Mouse (Mus musculus) granulocyte monocyte progenitor cell, adult 5-6 weeks (primary cell): ENCODE results near the gene Olfr727. TPM values are rescaled to one million over a fixed set of nuclear protein-coding genes. Genes with fewer than 3 reads are reported as not detected.

ENCODE experiments used
- ATAC-seq: replicated peaks from 2 replicates; pipeline ENCODE4 v1.8.0; 2016; ENCODE audit warnings: mild to moderate bottlenecking, moderate TSS enrichment, inconsistent platforms; ENCODE audit not compliant: poor library complexity, severe bottlenecking
- total RNA-seq, 2 experiments: library from RNA; stranded (forward) in 1 of 2; stranded (reverse) in 1 of 2; fragments of 200-712, 200-1000 nt in 1 of 2; fragments of >200 nt in 1 of 2; fragmentation: Nextera tagmentation in 1 of 2; gene quantifications; 2 replicates each; pipeline ENCODE4 v1.2.3; 2014 to 2017

The Olfr727 gene
- total RNA-seq (2014; fragmentation: Nextera tagmentation) (not detected in 2 replicates), total RNA-seq (2017) (not detected in 2 replicates)

GRCm38 (mm10) chr14:50122886-50123285 is at the start of gene Olfr727:
Gene Olfr727 (plus strand): TSS chr14:50123186.
- no peak for ATAC-seq

DNA sequence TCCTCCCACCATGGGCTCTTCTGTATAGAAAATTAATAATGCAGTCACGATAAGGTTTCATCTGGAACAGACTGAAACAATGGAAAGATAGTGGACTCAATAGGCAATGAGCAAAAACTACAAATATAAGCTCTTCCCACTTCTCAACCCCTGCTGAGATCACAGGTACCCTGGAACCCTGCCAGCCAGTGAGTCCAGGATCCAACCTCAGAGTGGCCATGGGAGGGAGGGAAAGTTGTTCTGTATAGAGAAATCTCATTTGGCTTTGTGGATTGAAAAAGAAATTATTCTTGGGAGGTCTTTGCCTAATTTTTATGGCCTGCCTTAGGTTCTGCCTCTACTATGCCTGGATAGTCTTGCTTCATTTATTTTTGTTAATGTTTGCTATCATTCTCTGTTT is 32.1 kb upstream of the Olfr727 start, which contains the start of gene Olfr726:
TSS of gene Olfr726 (minus strand) at position 101 of the 400 bp plus-strand sequence.
- no peak for ATAC-seq

DNA sequence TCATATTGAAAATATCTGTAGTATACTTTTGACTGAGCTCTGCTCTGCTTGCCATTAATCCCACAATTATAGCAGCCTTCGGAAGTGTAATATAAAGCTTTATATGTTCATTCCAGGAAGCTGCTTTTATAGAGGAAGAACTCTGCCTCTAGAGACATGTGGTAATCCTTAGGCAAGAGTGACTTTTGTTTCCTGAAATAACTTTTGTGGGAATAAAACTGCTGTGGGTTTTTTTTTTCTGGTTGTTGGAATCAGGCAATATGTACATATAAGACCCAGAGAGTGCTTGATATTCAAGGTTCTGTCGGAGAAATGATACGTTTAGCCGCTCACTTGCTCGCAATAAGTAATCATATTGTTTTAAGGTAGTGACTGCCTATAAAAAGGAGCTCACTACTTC is 19.6 kb downstream of the Olfr727 start, which contains the start of gene Olfr728:
TSS of gene Olfr728 (minus strand) at position 101 of the 400 bp plus-strand sequence.
- ATAC-seq: no peak

DNA sequence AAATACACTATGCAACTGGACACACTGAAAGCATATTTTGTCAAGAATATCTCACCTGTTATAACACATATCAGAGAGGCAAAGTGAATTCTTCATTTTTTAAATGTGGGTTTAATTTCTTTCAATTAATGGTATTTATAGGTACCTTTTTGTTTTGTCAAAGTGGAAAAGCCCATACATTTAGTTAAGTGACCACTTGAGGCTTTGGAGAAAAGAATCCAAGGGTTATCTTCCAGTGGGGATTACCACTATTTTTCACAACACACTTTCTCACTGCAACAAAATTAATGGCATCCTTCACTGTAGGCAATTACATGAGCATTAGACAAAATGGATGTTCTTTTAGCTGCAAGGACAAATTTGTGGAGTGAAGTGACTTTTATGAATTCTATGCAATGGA is 29.8 kb downstream of the Olfr727 start, which contains the start of gene Olfr729:
TSS of gene Olfr729 (minus strand) at position 101 of the 400 bp plus-strand sequence.
- ATAC-seq: no peak

Other genes starting within 250 kb of the Olfr727 start
- gene Olfr722, start 221.2 kb upstream of the Olfr727 start, total RNA-seq (2014; fragmentation: Nextera tagmentation): not detected in 2 replicates
- not detected in 2 replicates for gene Olfr722, start 221.2 kb upstream of the Olfr727 start, total RNA-seq (2017)
- gene Olfr723, start 191.4 kb upstream of the Olfr727 start, total RNA-seq (2014; fragmentation: Nextera tagmentation): not detected in 2 replicates
- gene Olfr723, start 191.4 kb upstream of the Olfr727 start, total RNA-seq (2017): not detected in 2 replicates
- gene Olfr724, start 159.9 kb upstream of the Olfr727 start, total RNA-seq (2014; fragmentation: Nextera tagmentation): not detected in 2 replicates
- not detected in 2 replicates for gene Olfr724, start 159.9 kb upstream of the Olfr727 start, total RNA-seq (2017)
- not detected in 2 replicates for gene Olfr725, start 82.8 kb upstream of the Olfr727 start, total RNA-seq (2014; fragmentation: Nextera tagmentation)
- not detected in 2 replicates for gene Olfr725, start 82.8 kb upstream of the Olfr727 start, total RNA-seq (2017)
- not detected in 2 replicates for gene Olfr726, start 32.2 kb upstream of the Olfr727 start, total RNA-seq (2014; fragmentation: Nextera tagmentation)
- gene Olfr726, start 32.2 kb upstream of the Olfr727 start, total RNA-seq (2017): not detected in 2 replicates
- not detected in 2 replicates for gene Olfr728, start 19.5 kb downstream of the Olfr727 start, total RNA-seq (2014; fragmentation: Nextera tagmentation)
- not detected in 2 replicates for gene Olfr728, start 19.5 kb downstream of the Olfr727 start, total RNA-seq (2017)
- gene Olfr729, start 29.7 kb downstream of the Olfr727 start, total RNA-seq (2014; fragmentation: Nextera tagmentation): not detected in 2 replicates
- not detected in 2 replicates for gene Olfr729, start 29.7 kb downstream of the Olfr727 start, total RNA-seq (2017)
- gene Olfr730, start 65.0 kb downstream of the Olfr727 start, total RNA-seq (2014; fragmentation: Nextera tagmentation): not detected in 2 replicates
- not detected in 2 replicates for gene Olfr730, start 65.0 kb downstream of the Olfr727 start, total RNA-seq (2017)
- not detected in 2 replicates for gene Olfr731, start 118.7 kb downstream of the Olfr727 start, total RNA-seq (2014; fragmentation: Nextera tagmentation)
- not detected in 2 replicates for gene Olfr731, start 118.7 kb downstream of the Olfr727 start, total RNA-seq (2017)
- gene Olfr732, start 161.0 kb downstream of the Olfr727 start, total RNA-seq (2014; fragmentation: Nextera tagmentation): not detected in 2 replicates
- not detected in 2 replicates for gene Olfr732, start 161.0 kb downstream of the Olfr727 start, total RNA-seq (2017)
- gene Olfr733, start 178.3 kb downstream of the Olfr727 start, total RNA-seq (2014; fragmentation: Nextera tagmentation): not detected in 2 replicates
- not detected in 2 replicates for gene Olfr733, start 178.3 kb downstream of the Olfr727 start, total RNA-seq (2017)
- not detected in 2 replicates for gene Olfr734, start 203.6 kb downstream of the Olfr727 start, total RNA-seq (2014; fragmentation: Nextera tagmentation)
- not detected in 2 replicates for gene Olfr734, start 203.6 kb downstream of the Olfr727 start, total RNA-seq (2017)
- gene Olfr735, start 225.7 kb downstream of the Olfr727 start, total RNA-seq (2014; fragmentation: Nextera tagmentation): not detected in 2 replicates
- not detected in 2 replicates for gene Olfr735, start 225.7 kb downstream of the Olfr727 start, total RNA-seq (2017)
- not detected in 2 replicates for gene Tlr11, start 234.7 kb downstream of the Olfr727 start, total RNA-seq (2014; fragmentation: Nextera tagmentation)
- not detected in 2 replicates for gene Tlr11, start 234.7 kb downstream of the Olfr727 start, total RNA-seq (2017)